Mouse (Mus musculus): Measurements from ENCODE around the gene Noct.

Noct gene

DNA sequence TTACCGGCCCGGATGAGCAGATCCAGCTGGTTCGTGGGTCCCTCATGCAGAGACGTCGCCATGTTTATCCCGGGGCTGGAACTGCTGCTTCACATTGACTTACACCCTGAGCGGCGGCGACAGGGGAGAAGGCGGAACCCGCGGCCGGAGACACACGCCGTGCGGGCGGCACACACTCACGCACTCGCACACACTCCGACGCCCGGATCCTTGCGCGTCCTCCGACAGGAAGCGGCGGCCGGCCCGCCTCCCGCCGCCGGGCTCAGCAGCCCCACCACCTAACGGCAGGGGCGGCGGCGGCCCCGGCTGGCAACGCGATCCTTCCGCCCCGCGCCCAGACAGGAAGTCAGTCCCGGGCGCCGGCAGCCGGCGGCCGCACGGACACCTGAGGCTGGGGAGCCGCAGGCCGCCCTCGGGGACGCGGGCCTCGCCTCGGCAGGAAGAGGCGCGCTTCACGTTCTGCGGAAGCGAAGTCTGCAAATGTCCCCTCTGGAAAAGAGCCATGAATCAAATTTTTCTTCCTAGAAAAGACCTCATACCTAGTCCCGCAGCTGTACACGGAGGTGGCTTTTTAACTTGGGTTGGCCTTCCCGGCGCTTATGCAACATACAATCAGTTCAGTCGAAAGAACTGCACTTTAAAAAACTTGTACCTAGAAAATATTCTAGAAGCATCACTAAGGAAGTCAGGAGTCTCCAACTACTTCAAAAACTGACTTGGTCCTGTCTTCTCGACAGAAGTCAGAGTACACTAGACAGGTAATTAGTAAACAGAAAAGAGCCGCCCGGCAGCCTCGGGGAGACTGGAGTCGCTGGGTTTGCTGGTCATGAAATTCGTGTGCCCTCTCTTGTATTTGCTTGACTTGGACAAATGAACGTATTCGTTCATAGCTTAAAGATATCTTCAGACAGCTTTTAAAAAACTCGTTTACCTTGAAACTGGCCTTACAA lies 53.2 kb downstream of the Noct start:
- peak; percentile 91 for DNase-seq

DNA sequence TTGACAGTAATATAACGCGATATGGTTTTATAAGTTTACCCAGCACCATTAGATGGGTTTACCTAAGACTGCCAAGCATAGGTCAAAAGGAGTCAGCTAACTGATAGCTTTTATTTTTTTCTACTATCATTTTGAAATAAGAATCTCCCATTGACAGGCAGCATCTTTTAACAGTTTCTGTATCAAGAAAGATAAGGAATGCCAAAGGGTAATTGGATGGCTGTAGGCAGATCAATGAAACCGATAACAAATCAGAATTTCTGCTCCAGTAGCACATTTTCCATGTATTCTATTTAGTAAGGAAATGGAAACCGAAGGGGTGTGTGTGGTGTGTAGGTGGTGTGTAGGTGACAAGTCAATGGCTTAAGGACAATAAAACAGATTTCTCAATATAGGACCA lies 54.2 kb downstream of the Noct start:
- no peak for DNase-seq

DNA sequence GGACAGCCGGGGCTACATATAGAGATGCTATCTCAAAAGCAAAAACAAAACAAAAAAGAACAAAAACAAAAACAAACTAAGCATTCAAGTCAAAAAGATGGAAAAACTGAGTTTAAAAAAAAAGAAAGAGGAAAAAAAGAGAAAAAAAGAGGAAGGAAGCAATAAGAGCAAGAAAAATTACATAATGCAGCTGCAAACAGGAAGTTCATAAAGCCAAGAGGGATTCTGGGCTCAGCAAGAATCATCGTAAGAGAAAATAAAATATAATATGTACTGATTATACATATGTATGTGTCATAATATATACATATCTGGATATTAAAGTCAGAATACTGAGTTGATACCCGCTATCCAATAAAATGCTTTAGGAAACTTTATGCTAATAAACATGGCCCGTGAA lies 57.5 kb downstream of the Noct start:
- DNase-seq: no peak

DNA sequence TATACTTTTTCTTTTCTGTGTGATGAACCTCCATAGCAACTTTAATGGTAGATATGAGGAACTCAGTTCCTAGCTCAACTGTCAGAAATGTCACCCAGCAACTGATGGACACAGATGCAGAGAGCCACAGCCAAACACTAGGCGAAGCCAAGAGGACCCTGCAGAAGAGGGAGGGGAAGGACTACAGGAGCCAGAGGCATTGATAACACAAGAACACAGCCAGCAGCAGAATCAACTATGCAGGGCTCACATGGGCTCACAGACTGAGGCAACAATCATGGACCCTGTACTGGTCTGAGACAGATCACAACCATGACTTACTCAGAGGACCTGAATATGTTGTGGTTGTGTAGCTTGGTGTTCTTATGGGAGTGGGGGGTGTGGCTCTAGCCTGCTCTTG lies 60.1 kb downstream of the Noct start:
- DNase-seq: no peak

DNA sequence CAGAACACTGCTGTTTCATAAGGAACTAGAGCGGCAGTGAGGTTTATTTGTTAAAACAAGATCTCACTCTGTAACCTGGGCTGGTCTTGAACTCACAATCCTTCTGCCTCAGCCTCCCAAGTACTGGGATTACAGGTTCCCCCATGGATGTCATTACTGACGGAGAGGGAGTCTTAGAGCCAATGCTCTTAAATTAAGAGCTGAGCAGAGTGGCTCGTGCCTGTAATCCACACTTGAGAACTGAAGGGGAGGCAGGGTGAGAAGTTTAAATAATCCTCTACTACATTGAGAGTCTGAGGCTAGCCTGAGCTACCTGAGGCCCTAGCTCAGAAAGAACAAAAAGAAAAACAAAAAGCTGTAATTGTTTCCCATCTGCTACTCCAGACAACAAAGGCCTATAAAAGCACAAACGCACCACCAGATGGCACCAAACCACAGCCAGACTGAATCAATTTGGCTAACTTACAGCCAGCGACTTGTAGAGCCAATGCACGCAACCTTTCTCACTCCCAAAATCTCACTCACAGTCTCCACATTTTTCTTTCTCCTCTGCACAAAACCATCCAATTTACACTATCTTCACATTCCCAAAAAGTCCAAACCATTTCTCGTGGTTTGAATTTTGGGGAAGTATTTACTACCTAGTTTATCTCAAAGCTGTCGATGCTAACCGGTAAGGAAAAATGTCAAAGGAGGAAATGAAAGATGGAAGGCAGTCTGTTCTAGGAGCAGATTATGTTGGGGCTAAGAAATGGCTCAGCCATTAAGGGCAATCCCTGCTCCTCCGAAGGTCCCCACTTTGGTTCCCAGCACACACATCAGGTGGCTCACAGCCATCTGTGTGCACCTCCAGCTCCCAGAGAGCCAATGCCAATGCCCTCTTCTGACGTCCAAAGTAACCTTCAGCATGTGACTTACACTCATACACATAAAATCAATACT lies 64.9 kb downstream of the Noct start:
- peak; percentile 88 for DNase-seq

DNA sequence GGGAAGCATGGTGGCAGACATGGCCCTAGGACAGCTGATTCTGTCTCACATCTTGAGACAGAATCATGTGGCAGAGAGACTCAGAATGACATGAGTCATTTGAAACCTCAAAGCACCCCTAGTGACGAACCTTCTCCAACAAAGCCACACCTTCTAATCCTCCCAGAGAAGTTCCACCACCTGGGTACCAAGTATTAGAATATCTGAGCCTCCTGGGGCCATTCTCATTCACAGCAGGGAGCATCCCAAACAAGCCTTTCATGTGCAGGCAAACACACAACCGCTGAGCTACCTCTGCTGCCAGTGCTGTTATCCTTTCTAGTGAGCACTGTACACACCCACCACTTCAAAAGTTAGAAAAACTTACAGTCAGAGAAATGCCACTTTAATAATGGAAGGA lies 70.0 kb downstream of the Noct start:
- no peak for DNase-seq

DNA sequence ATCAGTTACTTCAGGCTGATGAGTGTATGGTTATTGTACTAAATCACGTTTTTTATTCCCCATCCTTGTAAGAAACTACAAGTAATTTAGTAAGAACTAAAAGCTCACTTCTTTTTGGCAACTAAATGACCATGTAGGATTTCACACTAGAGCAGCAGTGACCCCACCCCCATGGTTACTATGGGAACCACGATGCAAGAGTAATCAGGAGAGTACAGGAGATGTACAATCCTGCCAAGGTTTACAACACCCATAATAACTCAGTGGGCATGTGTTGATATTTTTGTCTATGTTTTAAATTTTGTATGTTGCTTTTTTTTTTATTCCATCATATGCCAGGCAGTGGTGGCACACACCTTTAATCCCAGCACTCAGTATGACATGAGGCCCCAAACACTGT lies 71.0 kb downstream of the Noct start:
- DNase-seq: no peak

DNA sequence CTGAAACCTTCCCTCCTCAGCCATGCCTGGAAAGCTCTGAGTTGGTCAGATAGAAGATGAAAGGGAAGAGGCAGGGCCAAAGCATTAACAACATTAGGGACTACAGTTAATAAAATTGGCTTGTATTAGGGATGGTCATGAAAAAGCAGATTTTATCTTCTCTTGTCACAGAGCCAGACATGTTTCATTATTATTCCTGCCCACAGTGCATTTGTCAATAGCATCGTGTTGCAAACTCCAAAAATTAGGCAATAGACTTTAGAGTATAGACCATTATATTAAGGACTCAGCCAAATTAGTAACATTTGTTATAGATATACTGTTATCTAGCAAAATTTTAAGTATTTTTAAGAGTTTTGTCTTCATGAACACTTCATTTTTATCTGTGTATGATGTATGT lies 72.5 kb downstream of the Noct start:
- no peak for DNase-seq

Measured in kidney, postnatal 14 days (tissue).